Mouse (Mus musculus) MEL-GATA-1-ER (cell line): ENCODE results near the gene Pfkfb4.

Experiments
- DNase-seq: peaks from one replicate; pipeline ENCODE4 v3.0.0-alpha.2; 2012; ENCODE audit warnings: low read depth; ENCODE audit errors: extremely low read depth

The Pfkfb4 gene

DNA sequence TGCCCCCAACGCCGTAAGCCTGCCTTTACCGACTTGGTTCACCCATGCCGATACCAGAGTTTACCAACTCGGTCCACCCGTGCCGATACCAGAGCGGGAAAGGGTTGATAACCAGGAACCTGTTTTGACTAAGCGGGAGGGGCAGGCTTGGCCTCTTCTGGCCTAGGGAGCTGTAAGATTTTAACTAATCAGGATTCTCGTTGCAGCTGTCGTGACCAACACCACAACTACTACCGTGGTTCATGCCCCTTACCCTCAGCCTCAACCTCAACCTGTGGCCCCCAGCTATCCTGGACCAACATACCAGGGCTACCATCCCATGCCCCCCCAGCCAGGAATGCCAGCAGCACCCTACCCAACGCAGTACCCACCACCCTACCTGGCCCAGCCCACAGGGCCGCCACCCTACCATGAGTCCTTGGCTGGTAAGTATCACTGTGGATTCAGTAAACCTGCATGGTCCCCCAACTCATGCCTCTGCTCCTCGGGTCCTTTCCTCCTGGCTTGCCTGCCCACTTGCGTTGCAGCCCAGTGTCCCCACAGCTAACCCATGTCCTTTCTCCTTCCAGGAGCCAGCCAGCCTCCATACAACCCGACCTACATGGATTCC is 64.6 kb downstream of the Pfkfb4 start:
- no peak for DNase-seq

GRCm38 (mm10) chr9:109056916-109057315 is 65.3 kb downstream of the Pfkfb4 start:
- DNase-seq = no peak

DNA sequence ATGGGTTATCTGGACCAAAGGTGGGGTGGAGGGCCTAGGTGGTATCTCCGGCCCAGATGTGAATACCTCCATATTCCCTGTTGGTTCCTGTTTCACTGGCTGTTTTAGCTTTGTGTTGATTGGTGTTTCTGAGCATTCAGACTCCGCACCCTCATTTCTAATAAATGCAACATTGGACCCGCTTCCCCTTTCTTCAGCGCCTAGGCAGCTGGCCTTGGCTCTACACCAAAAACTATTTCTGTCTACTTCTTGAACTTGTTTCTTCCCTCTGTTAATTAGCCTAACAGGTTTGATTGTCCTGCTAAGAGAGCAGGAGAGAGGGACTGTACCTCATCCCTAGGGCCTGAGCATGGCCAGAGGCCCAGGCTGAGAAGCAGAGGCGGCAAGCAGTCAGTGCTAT is 66.0 kb downstream of the Pfkfb4 start:
- peak; percentile 68 for DNase-seq

DNA sequence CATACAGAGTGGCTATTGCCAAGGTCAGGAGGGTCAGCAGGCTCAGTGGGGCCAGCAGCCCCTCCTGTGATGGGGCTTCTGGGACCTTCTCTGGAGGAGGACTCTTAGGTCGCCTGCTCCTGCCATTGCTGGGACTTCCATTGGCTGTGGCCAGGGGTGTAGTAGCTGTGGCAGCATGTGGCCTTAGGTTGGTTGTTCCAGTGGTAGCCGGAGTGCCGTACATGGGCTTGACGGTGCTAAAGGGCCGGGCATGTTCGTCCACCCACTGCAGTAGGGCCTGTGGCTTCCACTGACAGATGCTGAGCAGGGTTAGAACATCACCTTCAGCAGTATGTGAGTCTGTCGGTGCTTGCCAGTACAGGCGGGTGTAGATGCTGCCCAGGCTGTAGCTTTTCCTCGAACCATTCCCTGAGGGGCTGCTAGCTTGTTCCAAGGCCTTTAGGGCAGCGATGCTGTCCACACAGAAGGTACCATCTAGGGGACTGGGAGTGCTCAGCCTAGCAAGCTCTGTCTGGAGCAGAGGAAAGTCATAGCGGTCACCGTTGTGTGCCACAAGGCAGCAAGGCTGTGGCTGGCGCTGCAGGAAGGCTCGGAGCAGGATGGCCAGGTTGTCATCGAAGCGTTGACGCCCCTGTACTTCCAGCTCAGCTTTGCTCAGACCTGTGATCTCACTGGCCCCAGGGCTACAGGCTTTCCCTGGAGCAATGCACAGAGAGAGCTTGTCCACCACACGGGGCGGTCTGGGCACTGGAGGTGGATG is 66.6 kb downstream of the Pfkfb4 start:
- no peak for DNase-seq

DNA sequence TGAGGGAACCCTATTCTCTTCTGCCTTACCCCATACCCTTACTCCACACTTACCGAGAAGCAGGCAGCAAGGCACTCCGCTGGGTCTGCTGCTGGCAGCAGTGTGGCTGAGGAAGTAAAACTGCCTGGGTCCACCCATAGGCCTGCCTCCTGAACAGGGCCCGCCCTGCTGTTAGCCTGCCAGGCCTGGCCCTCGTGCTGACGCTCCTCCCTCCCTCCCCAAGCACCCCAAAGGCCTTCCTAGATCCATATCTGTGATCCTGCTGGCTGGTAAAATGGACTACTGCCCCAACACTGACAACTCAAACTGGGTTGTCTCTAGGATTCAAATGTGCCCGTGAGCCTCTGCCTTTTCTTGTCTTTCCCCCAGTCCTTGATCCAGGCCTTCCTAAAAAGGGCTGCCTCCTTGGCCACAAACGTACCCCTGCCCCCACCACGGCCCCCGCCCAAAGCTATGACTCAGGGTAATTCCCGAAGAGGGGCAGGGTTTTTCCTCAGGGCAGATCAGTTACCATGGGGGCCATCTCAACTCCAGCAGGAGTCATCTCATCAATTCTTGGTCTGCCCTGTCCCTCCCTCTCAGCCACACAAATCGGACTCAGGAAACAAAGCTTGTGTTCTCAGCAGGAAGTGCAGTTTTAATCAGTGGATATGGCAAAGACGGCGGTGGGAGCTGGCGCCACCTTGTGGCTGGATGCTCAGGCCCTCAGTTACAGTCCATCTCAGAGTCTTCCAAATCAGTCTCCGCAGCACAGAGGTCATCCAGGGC is 67.7 kb downstream of the Pfkfb4 start, which contains the start of gene Trex1:
Gene Trex1, minus strand, starts transcription at position 599 of the 768 bp plus-strand sequence.
- peak; percentile 82 for DNase-seq

GRCm38 (mm10) chr9:109060184-109060897 is 68.8 kb downstream of the Pfkfb4 start:
- no peak for DNase-seq

DNA sequence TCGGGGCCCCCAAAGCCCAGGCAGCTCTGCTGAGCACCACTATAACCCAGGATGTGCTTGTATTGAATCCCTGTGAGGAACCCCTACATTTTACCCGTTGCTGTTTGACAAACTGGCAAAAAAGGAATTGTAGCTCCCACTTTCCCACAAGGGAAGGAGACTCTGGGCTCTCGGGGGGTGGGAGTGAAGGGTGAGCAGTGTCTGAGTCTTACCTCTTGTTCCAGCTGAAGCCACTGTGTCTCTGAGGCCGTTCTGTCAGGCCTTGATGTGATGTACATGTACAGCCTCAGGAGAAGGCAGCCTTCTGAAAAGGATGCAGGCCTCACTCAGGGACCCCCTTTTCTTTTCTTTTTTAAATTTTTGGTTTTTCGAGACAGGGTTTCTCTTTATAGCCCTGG is 69.3 kb downstream of the Pfkfb4 start:
- DNase-seq = no peak

- no peak for DNase-seq
Observed at GRCm38 (mm10) chr9:109068095-109068735, 76.6 kb downstream of the Pfkfb4 start.

DNA sequence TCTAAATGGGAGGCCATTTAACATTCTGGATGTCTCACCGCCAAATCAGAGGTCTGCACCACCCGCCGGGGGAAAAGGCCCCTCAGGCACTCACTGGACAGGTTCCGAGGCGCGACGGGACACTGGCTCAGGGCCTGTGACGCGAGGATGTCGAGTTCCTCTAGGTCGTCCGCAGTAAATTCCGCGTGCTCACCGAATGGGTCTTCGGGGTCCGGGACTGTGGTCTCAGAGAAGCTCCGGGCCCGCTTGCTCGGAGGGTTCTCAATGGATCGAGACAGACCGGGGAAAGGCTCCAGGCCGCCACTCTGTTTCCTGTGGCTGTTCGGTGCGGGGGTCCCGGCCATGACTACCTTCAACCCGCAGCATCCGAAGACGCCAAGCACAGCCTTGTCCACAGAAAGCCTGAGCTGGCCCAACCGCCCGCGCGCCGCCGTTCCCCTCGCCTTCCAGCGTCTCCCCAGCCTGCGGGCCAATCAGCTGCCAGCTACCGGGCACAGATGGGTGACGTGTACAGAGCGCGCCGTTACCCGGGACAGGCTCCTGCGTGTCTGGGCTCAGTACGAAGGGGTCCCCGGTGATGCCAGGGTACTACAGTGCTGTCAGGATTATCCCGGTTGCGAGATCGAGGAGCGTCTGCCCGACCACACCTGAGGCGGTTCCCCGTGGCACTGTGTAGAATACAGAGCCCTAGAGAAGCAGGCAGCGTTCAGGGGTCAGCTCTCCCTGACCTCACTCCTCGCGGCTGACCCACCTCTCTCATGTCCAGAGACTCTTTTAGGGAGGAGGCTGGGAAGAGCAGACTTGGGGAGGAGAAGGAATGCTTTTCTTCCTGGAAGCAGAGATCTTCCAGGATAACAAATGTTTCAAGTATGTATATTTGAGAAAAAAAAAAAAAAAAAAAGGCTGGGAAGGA is 82.3 kb downstream of the Pfkfb4 start, which contains the start of gene Atrip:
Gene Atrip, minus strand, starts transcription at position 464 of the 913 bp plus-strand sequence.
- peak; percentile 76 for DNase-seq

GRCm38 (mm10) chr9:109080516-109080915 is 88.9 kb downstream of the Pfkfb4 start:
- no peak for DNase-seq

DNA sequence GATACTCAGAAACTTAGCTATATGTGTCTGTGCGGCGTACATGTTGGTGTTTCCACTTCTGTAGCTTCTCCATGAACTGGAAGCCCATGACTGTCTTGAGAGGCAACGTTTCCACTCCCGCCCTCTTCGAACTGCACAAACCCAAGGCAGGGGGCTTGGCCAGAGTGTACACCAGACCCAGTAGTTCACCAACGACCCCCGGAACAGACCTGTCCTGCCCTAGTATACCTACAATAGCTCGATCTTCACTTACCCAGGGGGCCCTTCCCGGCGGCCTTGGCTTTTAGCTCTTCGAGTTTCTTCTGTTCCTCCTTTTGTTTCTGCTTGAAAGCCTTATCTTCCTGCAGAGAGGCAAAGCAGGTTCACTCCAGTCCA is 90.2 kb downstream of the Pfkfb4 start:
- DNase-seq = no peak
